Mouse (Mus musculus) kidney, adult 2 months (tissue): Measurements from ENCODE around the gene Foxd1.

Experiments
- CTCF ChIP-seq: fragments of 200-500 bp; conservative IDR thresholded peaks from 2 replicates; pipeline ENCODE4 v1.5.1; 2011; ENCODE audit warnings: low read depth, mild to moderate bottlenecking, control low read depth, low read length, moderate library complexity, mixed read lengths; ENCODE audit not compliant: insufficient read depth, insufficient read length
- POLR2A ChIP-seq: fragments of 200-500 bp; IDR thresholded peaks from one replicate; pipeline ENCODE4 v1.6.1; 2011; ENCODE audit warnings: low read depth, low read length, control low read depth

DNA sequence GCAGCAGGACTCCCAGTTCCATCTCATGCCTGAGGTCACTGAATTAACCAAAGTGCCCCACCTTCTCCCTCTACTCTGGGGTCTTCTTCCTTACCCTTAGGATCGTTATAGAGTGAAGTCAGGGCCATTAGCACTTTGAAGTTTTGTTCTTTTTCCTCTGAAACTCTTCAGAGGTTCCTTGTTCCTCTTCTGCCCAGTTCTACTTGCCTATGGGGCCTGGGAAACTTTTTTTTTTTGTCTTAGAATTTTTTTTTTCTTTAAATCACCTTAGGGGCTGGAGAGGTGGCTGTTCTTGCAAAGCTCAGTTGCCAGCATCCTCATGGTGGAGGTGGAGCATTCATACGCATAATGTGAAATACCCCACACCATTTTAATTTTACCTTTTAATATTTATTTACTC is 31.8 kb downstream of the Foxd1 start:
- TF ChIP-seq POLR2A, result no peak
- TF ChIP-seq CTCF, result no peak
